Mouse (Mus musculus) liver, embryonic 12.5 days (tissue): Measurements from ENCODE around the gene Sh3pxd2a. TPM values are rescaled to one million over a fixed set of nuclear protein-coding genes. Genes with fewer than 3 reads are reported as not detected.

Source experiments
- ATAC-seq: fragments of 200-750 bp; cut with Nextera tagmentation; 2 replicates; pipeline ENCODE4 v1.8.0; 2017; ENCODE audit warnings: moderate number of reproducible peaks, mild to moderate bottlenecking, moderate library complexity
- H3K27ac ChIP-seq: fragments of 300-500 bp; sonication (generic); 2 replicates; pipeline ENCODE4 v1.5.1; 2016; ENCODE audit warnings: mild to moderate bottlenecking
- H3K27me3 ChIP-seq: fragments of 300-500 bp; sonication (generic); replicated peaks from 2 replicates; pipeline ENCODE4 v1.6.1; 2016; ENCODE audit warnings: mild to moderate bottlenecking, moderate library complexity
- H3K36me3 ChIP-seq: fragments of 300-500 bp; sonication (generic); 2 replicates; pipeline ENCODE4 v1.6.1; 2016; ENCODE audit warnings: mild to moderate bottlenecking, moderate library complexity
- H3K4me1 ChIP-seq: fragments of 300-500 bp; sonication (generic); 2 replicates; pipeline ENCODE4 v1.6.1; 2016
- H3K4me2 ChIP-seq: fragments of 300-500 bp; sonication (generic); 2 replicates; pipeline ENCODE4 v1.6.1; 2016; ENCODE audit warnings: mild to moderate bottlenecking, moderate library complexity
- H3K4me3 ChIP-seq: fragments of 300-500 bp; sonication (generic); 2 replicates; pipeline ENCODE4 v1.5.1; 2016; ENCODE audit warnings: mild to moderate bottlenecking, moderate library complexity
- H3K9ac ChIP-seq: fragments of 300-500 bp; sonication (generic); 2 replicates; pipeline ENCODE4 v1.6.1; 2016; ENCODE audit warnings: mild to moderate bottlenecking, moderate library complexity
- H3K9me3 ChIP-seq: fragments of 300-500 bp; sonication (generic); replicated peaks from 2 replicates; pipeline ENCODE4 v1.6.1; 2016; ENCODE audit warnings: mild to moderate bottlenecking, moderate library complexity
- WGBS: fragments of 180-500 bp; shearing (Covaris S2); methylation state at CpG from one replicate; pipeline ENCODE4 v1.1.7; 2016; ENCODE audit not compliant: insufficient replicate concordance; 5-methylcytosine and 5-hydroxymethylcytosine counted together
- polyA plus RNA-seq: library from polyadenylated mRNA; unstranded; fragments of >200 nt; fragmentation: Nextera tagmentation; extraction: Ambion mirVana; gene quantifications from 2 replicates; pipeline ENCODE4 v1.2.1, GENCODE M21; 2016

The Sh3pxd2a gene
- polyA plus RNA-seq, 1 experiment from 2014 or later: 1.1 TPM

DNA sequence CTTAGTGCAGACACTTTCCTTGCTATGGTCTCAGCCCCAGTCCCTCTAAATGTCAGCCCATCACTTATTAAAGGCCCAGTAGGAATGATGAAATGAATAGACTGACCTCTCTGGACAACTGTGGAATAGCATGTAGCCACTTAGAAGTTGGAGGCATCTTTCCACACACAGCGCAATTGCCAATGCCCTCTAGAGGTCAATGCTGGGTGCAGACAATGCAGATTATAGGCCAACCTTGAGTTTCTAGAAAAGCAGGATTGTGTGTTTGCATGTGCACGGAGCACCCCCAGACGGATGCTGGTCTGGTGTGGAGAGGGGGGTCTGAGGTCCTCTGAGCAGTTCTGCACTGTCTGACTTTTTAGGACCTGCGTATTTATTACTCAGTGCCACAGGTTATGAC, 39.4 kb upstream of the Sh3pxd2a start:
- H3K27me3 ChIP-seq: no peaks in the 10 kb centered on the region
- WGBS: 61% methylated on average over 4 of the region's 4 CpGs
- no peak overlapping the region for H3K27ac ChIP-seq
- 0 out of 2 replicates have a peak, but pooled peaks have one; percentile 16 for ATAC-seq
- H3K4me3 ChIP-seq: no peak overlapping the region
- H3K9ac ChIP-seq: no peak overlapping the region
- 0 out of 2 replicates have a peak, but pooled peaks cover 3% of the 10 kb centered on the region for H3K36me3 ChIP-seq
- peaks cover 18% of the 10 kb centered on the region for H3K4me1 ChIP-seq
- no peak overlapping the region for H3K4me2 ChIP-seq
- H3K9me3 ChIP-seq: no peaks in the 10 kb centered on the region

DNA sequence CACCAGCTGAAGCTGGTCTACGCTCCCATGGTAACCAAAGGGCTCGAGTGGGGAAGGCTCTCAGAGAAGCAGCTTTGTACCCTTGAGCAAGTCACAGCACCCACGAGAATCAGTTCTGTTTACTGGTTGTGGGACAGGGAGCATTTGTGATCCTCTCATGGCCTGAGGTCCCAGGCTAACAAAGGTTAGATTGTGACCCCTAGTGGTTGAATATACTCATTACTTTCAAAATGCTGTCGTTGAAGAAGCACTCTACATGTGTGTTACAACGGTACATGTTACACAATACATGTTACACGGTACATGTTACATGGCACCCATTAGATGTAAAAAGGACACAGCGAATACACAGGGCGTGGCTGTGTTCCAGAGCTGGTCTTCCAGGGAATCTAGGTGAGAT, 38.4 kb upstream of the Sh3pxd2a start:
- Histone ChIP-seq H3K9me3 (no peaks in the 10 kb centered on the region), H3K4me1 (peaks cover 7% of the 10 kb centered on the region), H3K4me2 (no peak overlapping the region), H3K27ac (no peak overlapping the region), H3K36me3 (0 out of 2 replicates have a peak, but pooled peaks cover 3% of the 10 kb centered on the region), H3K9ac (no peak overlapping the region), H3K27me3 (no peaks in the 10 kb centered on the region), H3K4me3 (no peak overlapping the region)
- WGBS: 58% methylated on average over 8 of the region's 8 CpGs
- no peak for ATAC-seq

GRCm38 (mm10) chr19:47500389-47501011, 36.3 kb upstream of the Sh3pxd2a start:
- no peak overlapping the region for H3K4me2 ChIP-seq
- H3K27ac ChIP-seq: no peak overlapping the region
- H3K36me3 ChIP-seq: 0 out of 2 replicates have a peak, but pooled peaks cover 3% of the 10 kb centered on the region
- H3K27me3 ChIP-seq: no peaks in the 10 kb centered on the region
- no peaks in the 10 kb centered on the region for H3K9me3 ChIP-seq
- H3K4me3 ChIP-seq: no peak overlapping the region
- WGBS: 80% methylated on average over 11 of the region's 11 CpGs
- 0 out of 2 replicates have a peak, but pooled peaks cover 4% of the 10 kb centered on the region for H3K4me1 ChIP-seq
- no peak overlapping the region for H3K9ac ChIP-seq
- no peak for ATAC-seq

DNA sequence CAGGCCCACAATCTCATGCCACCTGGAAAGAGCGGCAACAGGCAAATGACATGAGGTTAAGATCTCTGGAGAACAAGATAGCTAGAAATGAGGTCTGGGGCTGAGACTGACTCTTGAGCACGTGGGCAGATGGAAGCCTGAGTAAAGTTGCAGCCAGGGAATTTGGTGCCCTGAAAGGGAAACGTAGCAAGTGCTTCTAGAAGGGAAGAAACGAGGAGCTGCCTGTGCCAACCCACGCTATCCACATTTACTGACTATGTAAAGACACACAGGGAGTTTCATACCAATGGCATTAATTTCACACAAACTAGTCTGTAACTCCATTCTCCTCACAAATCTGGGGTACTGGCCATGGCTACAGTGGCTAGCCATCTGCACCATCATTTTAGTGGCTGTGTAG, 35.6 kb upstream of the Sh3pxd2a start:
- Histone ChIP-seq H3K36me3 (no peaks in the 10 kb centered on the region), H3K27ac (no peak overlapping the region), H3K9ac (no peak overlapping the region), H3K4me1 (0 out of 2 replicates have a peak, but pooled peaks cover 4% of the 10 kb centered on the region), H3K27me3 (no peaks in the 10 kb centered on the region), H3K4me2 (no peak overlapping the region), H3K9me3 (no peaks in the 10 kb centered on the region), H3K4me3 (no peak overlapping the region)
- 72% methylated on average over 5 of the region's 5 CpGs for WGBS
- no peak for ATAC-seq

GRCm38 (mm10) chr19:47498942-47499341, 34.7 kb upstream of the Sh3pxd2a start:
- 0 out of 2 replicates have a peak, but pooled peaks cover 4% of the 10 kb centered on the region for H3K4me1 ChIP-seq
- WGBS: 57% methylated on average over 4 of the region's 4 CpGs
- H3K9ac ChIP-seq: no peak overlapping the region

DNA sequence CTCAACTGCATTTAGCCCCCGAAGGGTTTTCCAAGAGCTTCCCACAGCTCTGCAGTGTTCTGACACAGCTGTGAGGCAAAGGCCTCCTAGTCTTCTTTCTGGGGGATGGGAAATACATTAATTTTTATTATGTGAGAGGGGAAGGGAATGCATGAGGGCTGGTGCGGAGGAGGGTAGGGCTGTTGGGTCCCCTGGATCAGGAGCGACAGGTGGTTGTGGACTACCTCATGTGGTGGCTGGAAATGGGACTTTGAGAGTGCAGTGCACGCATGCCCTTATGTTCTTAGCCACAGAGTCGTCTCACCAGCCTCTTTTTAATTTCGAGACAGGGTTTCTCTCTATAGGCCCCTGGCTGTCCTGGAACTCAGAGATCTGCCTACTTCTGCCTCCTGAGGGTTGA, 33.5 kb upstream of the Sh3pxd2a start:
- Histone ChIP-seq H3K4me1 (0 out of 2 replicates have a peak, but pooled peaks cover 4% of the 10 kb centered on the region), H3K4me2 (no peak overlapping the region), H3K9me3 (no peaks in the 10 kb centered on the region), H3K36me3 (no peaks in the 10 kb centered on the region), H3K9ac (no peak overlapping the region), H3K27me3 (peaks cover 4% of the 10 kb centered on the region; the same call in 1 of the 2 replicates), H3K27ac (no peak overlapping the region), H3K4me3 (no peak overlapping the region)
- WGBS: 83% methylated on average over 6 of the region's 6 CpGs
- ATAC-seq: no peak

More at GRCm38 (mm10) chr19:47498942-47499341, 34.7 kb upstream of the Sh3pxd2a start:
- H3K4me3 ChIP-seq: no peak overlapping the region
- ATAC-seq: no peak
- no peaks in the 10 kb centered on the region for H3K9me3 ChIP-seq
- no peak overlapping the region for H3K4me2 ChIP-seq
- no peaks in the 10 kb centered on the region for H3K36me3 ChIP-seq
- H3K27me3 ChIP-seq: no peaks in the 10 kb centered on the region
- no peak overlapping the region for H3K27ac ChIP-seq

DNA sequence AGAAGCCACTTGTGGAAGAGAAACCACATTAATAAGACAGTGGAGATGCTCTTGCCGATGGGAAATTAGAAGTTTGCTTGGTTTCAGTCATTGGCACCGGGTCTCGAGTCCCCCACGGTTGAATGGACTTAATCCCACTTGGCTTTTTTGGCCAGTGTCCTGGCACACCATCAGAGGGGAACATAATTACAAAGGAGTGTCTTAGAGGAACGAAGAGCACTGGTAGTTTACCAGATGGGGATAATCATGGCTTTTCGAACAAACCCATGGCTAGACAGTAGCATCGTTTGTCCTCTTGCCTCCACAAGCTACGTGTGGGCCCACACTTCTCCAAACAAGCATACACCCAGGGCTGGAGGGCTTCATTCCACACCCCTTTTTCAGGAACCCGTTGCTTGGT, 33.1 kb upstream of the Sh3pxd2a start:
- WGBS: 80% methylated on average over 9 of the region's 9 CpGs
- H3K36me3 ChIP-seq: no peaks in the 10 kb centered on the region
- no peaks in the 10 kb centered on the region for H3K9me3 ChIP-seq
- 0 out of 2 replicates have a peak, but pooled peaks cover 4% of the 10 kb centered on the region for H3K4me1 ChIP-seq
- no peak overlapping the region for H3K27ac ChIP-seq
- ATAC-seq: no peak
- H3K4me2 ChIP-seq: no peak overlapping the region
- no peak overlapping the region for H3K9ac ChIP-seq
- peaks cover 4% of the 10 kb centered on the region; the same call in 1 of the 2 replicates for H3K27me3 ChIP-seq
- no peak overlapping the region for H3K4me3 ChIP-seq

- 66% methylated on average over 23 of the region's 23 CpGs for WGBS
- H3K27ac ChIP-seq: no peak overlapping the region
- no peak for ATAC-seq
These were observed 29.1 kb upstream of the Sh3pxd2a start for GRCm38 (mm10) chr19:47493017-47493997.

DNA sequence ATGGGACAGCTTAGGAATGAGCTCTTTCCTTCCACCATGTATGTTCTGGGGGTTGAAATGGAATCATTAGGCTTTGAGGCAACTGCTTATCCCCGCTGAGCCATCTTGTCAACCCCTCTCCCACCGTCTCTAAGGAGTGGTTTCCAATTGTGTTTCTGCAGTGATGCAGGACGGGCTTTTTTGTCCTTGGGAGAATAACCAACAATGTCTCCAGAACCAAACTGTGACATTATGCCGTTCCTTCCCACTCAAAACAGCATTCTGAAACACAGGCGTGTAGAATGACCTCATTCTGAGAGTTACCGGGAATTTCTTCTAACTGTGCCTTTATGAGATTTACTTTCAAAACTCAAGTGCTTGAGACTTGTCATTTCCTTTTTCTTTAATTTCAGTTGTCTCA, 28.2 kb upstream of the Sh3pxd2a start:
- H3K9me3 ChIP-seq: no peaks in the 10 kb centered on the region
- peaks cover 4% of the 10 kb centered on the region; the same call in 1 of the 2 replicates for H3K27me3 ChIP-seq
- no peak overlapping the region for H3K9ac ChIP-seq
- 0 out of 2 replicates have a peak, but pooled peaks cover 2% of the 10 kb centered on the region for H3K36me3 ChIP-seq
- no peak overlapping the region for H3K27ac ChIP-seq
- H3K4me1 ChIP-seq: no peaks in the 10 kb centered on the region; the same call in 1 of the 2 replicates
- no peak overlapping the region for H3K4me3 ChIP-seq
- no peak for ATAC-seq
- WGBS: 73% methylated on average over 6 of the region's 6 CpGs
- no peak overlapping the region for H3K4me2 ChIP-seq

More at GRCm38 (mm10) chr19:47493017-47493997, 29.1 kb upstream of the Sh3pxd2a start:
- H3K27me3 ChIP-seq: peaks cover 4% of the 10 kb centered on the region; the same call in 1 of the 2 replicates
- no peak overlapping the region for H3K4me2 ChIP-seq
- no peak overlapping the region for H3K9ac ChIP-seq
- H3K9me3 ChIP-seq: no peaks in the 10 kb centered on the region
- 0 out of 2 replicates have a peak, but pooled peaks cover 2% of the 10 kb centered on the region for H3K36me3 ChIP-seq
- H3K4me1 ChIP-seq: no peaks in the 10 kb centered on the region; the same call in 1 of the 2 replicates
- H3K4me3 ChIP-seq: no peak overlapping the region

DNA sequence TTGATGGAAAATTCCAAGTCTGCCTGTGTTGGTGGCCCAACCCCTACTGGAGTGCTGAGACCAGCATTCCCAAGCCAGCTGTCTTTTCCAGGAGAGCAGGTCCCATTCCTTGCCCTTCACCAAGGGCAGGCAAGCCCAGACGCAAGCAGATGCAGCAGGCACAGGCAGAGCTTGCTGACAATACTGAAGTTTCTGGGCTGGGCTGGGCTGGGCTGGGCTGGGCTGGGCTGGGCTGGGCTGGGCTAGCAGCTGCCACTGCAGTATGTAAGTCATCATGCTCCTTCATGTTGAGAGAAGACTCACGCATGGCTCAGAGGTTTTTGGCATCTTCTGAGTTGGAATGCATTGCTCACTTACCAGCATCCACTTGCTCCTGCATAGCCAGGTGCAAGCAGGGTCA, 27.7 kb upstream of the Sh3pxd2a start:
- no peaks in the 10 kb centered on the region for H3K9me3 ChIP-seq
- WGBS: 67% methylated on average over 2 of the region's 2 CpGs
- no peak overlapping the region for H3K9ac ChIP-seq
- ATAC-seq: no peak
- H3K27ac ChIP-seq: no peak overlapping the region
- no peak overlapping the region for H3K4me3 ChIP-seq
- no peak overlapping the region for H3K4me2 ChIP-seq
- peaks cover 4% of the 10 kb centered on the region; the same call in 1 of the 2 replicates for H3K27me3 ChIP-seq
- no peaks in the 10 kb centered on the region; the same call in 1 of the 2 replicates for H3K4me1 ChIP-seq
- 0 out of 2 replicates have a peak, but pooled peaks cover 2% of the 10 kb centered on the region for H3K36me3 ChIP-seq

DNA sequence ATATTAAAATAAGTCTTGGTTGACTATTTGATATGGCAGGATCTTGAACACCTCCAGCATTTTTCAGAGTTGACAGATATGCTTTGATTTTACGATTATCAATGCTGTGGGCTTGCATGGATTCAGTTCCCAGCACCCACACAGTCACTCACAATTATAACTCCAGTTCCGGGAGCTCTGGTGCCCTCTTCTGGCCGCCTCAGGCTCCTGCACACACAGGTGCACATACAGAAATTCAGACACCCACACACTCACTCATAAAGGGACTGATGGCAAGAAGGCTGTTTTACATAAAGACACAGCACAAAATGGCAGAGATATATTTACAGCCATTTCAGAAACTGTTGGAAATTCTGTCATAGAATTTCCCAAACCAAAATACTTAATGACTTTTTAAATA, 25.0 kb upstream of the Sh3pxd2a start:
- Histone ChIP-seq H3K4me3 (no peak overlapping the region), H3K9me3 (no peaks in the 10 kb centered on the region), H3K4me2 (no peak overlapping the region), H3K27ac (no peak overlapping the region), H3K36me3 (0 out of 2 replicates have a peak, but pooled peaks cover 2% of the 10 kb centered on the region), H3K4me1 (peaks cover 5% of the 10 kb centered on the region; the same call in 1 of the 2 replicates), H3K9ac (no peak overlapping the region), H3K27me3 (peaks cover 4% of the 10 kb centered on the region; the same call in 1 of the 2 replicates)
- 59% methylated on average over 3 of the region's 3 CpGs for WGBS
- no peak for ATAC-seq
